Mouse (Mus musculus) cerebellum, adult (tissue): Measurements from ENCODE around the gene Rapgef2.
"Not testable (repeated sequence)": the region's sequence is repeated elsewhere in the genome, so short reads cannot be mapped to it uniquely, and the experiment has no call there.

Experiments
- ATAC-seq: cut with Nextera tagmentation; 2 replicates; pipeline ENCODE4 v1.9.2; 2017; ENCODE audit warnings: mild to moderate bottlenecking, moderate library complexity, mixed read lengths; ENCODE audit not compliant: insufficient number of reproducible peaks, low FRiP score, low TSS enrichment

Rapgef2 gene

GRCm38 (mm10) chr3:79058491-79058890, 227.8 kb downstream of the Rapgef2 start:
- not testable (repeated sequence) for ATAC-seq

- no peak for ATAC-seq
These were observed 241.1 kb downstream of the Rapgef2 start for GRCm38 (mm10) chr3:79045251-79045650.

- ATAC-seq, result no peak
These were observed 243.3 kb downstream of the Rapgef2 start for GRCm38 (mm10) chr3:79042973-79043372.

GRCm38 (mm10) chr3:79039666-79040450, 246.5 kb downstream of the Rapgef2 start:
- no peak for ATAC-seq

- no peak for ATAC-seq
These were observed 247.3 kb downstream of the Rapgef2 start for GRCm38 (mm10) chr3:79039008-79039407.

GRCm38 (mm10) chr3:79034457-79034856, 251.9 kb downstream of the Rapgef2 start:
- ATAC-seq, result no peak

- no peak for ATAC-seq
These were observed 255.5 kb downstream of the Rapgef2 start for GRCm38 (mm10) chr3:79030855-79031254.

GRCm38 (mm10) chr3:79028153-79028878, 258.0 kb downstream of the Rapgef2 start:
- no peak for ATAC-seq

GRCm38 (mm10) chr3:79025983-79026382, 260.3 kb downstream of the Rapgef2 start:
- no peak for ATAC-seq

- ATAC-seq, result peak; percentile 51
These were observed 262.5 kb downstream of the Rapgef2 start for GRCm38 (mm10) chr3:79023735-79024328.

GRCm38 (mm10) chr3:79022690-79023089, 263.6 kb downstream of the Rapgef2 start:
- no peak for ATAC-seq

GRCm38 (mm10) chr3:79017440-79017839, 268.9 kb downstream of the Rapgef2 start:
- no peak for ATAC-seq

- no peak for ATAC-seq
These were observed 269.5 kb downstream of the Rapgef2 start for GRCm38 (mm10) chr3:79016830-79017229.

- ATAC-seq, result no peak
These were observed 270.5 kb downstream of the Rapgef2 start for GRCm38 (mm10) chr3:79015621-79016474.
